Mouse (Mus musculus): ENCODE data around the gene Olfr608.
"Not testable (repeated sequence)": the region's sequence is repeated elsewhere in the genome, so short reads cannot be mapped to it uniquely, and the experiment has no call there.

Olfr608 gene

DNA sequence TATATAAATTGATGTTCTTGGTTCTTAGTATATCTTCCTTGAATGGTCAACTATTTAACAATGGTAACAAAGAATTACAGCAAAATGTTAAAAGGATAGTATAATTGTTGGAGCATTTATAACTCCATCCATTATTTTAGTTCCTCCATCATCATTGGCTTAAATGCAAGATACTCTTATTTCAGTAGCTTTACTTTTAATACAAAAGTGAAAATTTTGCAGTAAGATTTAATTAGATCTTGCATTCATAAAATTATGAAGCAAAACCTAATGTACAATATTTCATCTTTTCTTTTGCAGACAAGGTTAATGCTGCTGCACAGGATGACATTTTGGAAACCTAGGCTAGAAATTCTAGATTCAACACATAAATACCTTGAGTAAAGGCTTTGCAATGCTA, at the start of gene Olfr608:
TSS of gene Olfr608 (plus strand) at position 301 of the 400 bp plus-strand sequence.
- DNase-seq (ENCODE audit: low read depth, low spot score), result no peak

DNA sequence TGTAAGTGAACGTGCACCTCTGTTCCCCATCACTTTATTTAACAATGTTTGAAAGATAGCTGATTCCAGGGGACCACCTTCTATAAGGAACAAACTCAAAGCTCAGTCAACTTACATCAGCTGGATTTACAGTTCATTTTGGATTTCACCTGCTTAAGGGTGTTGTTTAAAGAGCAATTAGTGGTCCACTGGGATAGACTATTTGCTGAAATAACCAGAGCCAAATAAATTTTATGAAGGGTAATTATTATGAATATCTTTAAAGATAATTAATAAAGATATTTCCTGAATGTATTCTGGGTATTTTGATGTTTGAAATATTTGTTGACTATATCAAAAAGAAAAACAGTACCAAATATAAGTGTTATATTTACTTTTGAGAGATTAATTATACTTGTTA, 24.3 kb upstream of the Olfr608 start, which contains the start of gene Olfr605:
TSS of gene Olfr605 (minus strand) at position 101 of the 400 bp plus-strand sequence.
- no peak for DNase-seq (ENCODE audit: low read depth, low spot score)

GRCm38 (mm10) chr7:103448746-103449145, 20.9 kb upstream of the Olfr608 start, which contains the start of gene Olfr606:
Olfr606 (plus strand) TSS chr7:103449046.
- DNase-seq (ENCODE audit: low read depth, low spot score), result no peak

DNA sequence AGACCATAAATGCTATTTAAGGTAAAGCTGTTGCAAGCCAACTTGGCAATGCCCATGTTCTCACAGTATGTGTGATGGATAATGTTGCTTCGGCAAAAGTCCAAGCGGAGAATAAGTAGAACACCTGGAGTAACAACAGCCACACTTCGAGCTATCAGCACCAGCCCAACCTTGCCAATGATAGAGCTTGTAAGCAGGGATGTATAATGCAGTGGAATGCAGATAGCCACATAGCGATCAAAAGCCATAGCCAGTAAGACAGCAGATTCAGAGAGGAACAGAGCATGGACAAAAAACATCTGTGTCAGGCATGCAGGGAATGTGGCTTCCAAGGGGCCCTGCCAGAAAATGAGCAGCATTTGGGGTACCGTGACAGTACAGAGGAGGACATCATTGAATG, 9.1 kb upstream of the Olfr608 start:
- DNase-seq (ENCODE audit: low read depth, low spot score), result no peak

GRCm38 (mm10) chr7:103477106-103477505, 7.4 kb downstream of the Olfr608 start:
- not testable (repeated sequence) for DNase-seq (ENCODE audit: low read depth, low spot score)

- DNase-seq (ENCODE audit: low read depth, low spot score), result no peak
Measured at GRCm38 (mm10) chr7:103497962-103498361, 28.3 kb downstream of the Olfr608 start, which contains the start of gene Olfr609. Olfr609 (minus strand) TSS chr7:103498062.

DNA sequence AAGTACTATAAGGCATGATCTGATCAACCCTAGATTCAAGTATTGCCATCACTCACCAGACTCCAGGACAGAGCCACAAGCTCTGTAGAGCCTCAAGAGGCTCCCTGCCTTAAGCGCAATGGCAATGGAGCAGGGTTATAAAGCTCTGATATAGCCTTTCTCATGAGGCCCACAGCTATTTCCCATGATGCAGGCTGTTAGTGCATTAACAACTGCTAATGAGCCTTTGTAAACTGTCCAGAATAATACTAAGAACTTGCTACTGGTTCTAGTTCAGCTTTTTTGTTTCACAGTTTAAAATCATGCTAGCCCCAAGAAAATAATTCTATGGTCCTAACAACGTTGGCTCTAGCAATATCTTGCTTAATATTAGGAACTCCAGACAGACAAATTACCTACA, 42.3 kb downstream of the Olfr608 start, which contains the start of gene Olfr610:
TSS of gene Olfr610 (minus strand) at position 101 of the 400 bp plus-strand sequence.
- DNase-seq (ENCODE audit: low read depth, low spot score), result no peak

- not testable (repeated sequence) for DNase-seq (ENCODE audit: low read depth, low spot score)
Measured at GRCm38 (mm10) chr7:103520746-103521145, 51.1 kb downstream of the Olfr608 start, which contains the start of gene Olfr611. Olfr611 (minus strand) TSS chr7:103520846.

All from ZHBTc4 (cell line).